Mouse (Mus musculus) liver, postnatal 0 days (tissue): Measurements from ENCODE around the gene Ptprq.

Experiments used
- CTCF ChIP-seq: sonication (generic); IDR thresholded peaks from 2 replicates; pipeline ENCODE4 v1.5.1; 2016; ENCODE audit warnings: antibody characterized with exemption, low read depth
- EP300 ChIP-seq: IDR thresholded peaks from 2 replicates; pipeline ENCODE4 v1.6.1; 2016; ENCODE audit warnings: antibody characterized with exemption, low read depth, mild to moderate bottlenecking

- TF ChIP-seq CTCF = no peak
- no peak for TF ChIP-seq EP300
These were observed 22.7 kb downstream of the Ptprq start for GRCm38 (mm10) chr10:107697177-107697576.
